12 mouse cellular contexts compared by ENCODE assay signal in the genomic region with DNA sequence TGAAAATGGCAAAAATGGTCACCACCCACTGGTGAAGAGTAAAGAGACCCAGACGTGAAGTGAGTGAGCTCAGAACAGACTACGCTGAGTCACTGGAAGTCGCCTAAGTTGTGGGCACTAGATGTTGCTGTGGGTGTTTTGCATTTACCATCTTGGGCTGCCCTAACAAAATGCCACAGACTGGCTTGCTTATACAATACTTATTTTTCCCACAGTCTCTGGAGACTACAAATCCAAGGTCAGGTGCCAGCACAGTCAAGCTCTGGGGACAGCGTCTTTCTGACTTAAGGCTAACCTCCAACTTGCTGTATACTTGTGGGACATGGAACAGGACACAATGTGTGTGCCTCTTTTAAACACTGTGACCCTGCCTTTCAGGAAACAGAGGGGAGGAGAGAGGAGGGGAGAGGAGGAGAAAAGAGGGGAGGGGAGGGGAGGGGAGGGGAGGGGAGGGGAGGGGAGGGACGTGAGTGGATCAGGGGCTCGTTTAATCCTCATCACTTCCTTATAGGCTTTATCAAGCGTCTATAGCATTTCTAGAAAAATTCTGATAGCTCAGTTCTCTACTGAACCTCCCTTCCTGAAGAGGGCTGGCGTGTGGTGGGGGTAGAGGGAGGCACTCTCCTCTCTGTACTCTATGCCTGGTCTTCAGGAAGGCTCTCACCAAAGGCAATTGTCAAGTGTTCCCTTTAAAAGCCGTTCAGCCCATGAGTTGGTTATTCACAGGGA. TPM values are rescaled to one million over a fixed set of nuclear protein-coding genes. Genes with fewer than 3 reads are reported as not detected.
DNase-seq lines count a peak whose midpoint lies in the region; ATAC-seq and TF ChIP-seq lines count a peak whose summit lies in the region.
"Had no signal": no experiment of that assay in that cellular context is flagged by ENCODE, and none has a peak within 500 bp of the region (broad histone marks: within the 10 kb centered on the region; RNA-seq: fewer than 3 reads in every experiment).

No protein-coding gene starts in this region.

- no peak for TF ChIP-seq CTCF in C2C12 (IDR thresholded peaks at IDR 0.05; ENCODE audit: control insufficient read depth, insufficient read depth, insufficient read length)

- H3K9ac ChIP-seq in liver, embryonic 16.5 days (ENCODE audit: low read depth, low read length) = no peak overlapping the region
- H3K9ac ChIP-seq: forebrain, embryonic 12.5 days; hindbrain, embryonic 13.5 days; limb, embryonic 13.5 days had no signal

- H3K4me3 ChIP-seq in C2C12 (ENCODE audit: insufficient read depth, poor library complexity, severe bottlenecking) = no peak overlapping the region
- H3K4me3 ChIP-seq in liver, embryonic 16.5 days (ENCODE audit: low read depth, low read length) = no peak overlapping the region
- H3K4me3 ChIP-seq: forebrain, embryonic 12.5 days; hindbrain, embryonic 13.5 days; limb, embryonic 13.5 days had no signal

- peak overlapping the region; percentile 16; the same call in 1 of the 2 replicates for H3K27ac ChIP-seq in liver, embryonic 16.5 days (ENCODE audit: low read length)
- H3K27ac ChIP-seq: forebrain, embryonic 12.5 days; hindbrain, embryonic 13.5 days; limb, embryonic 13.5 days had no signal

- H3K9me3 ChIP-seq in liver, embryonic 16.5 days (replicated peaks; ENCODE audit: control insufficient read depth, low read length) = no peaks in the 10 kb centered on the region
- H3K9me3 ChIP-seq: forebrain, embryonic 12.5 days; hindbrain, embryonic 13.5 days; limb, embryonic 13.5 days had no signal

- H3K27me3 ChIP-seq in C2C12 (ENCODE audit: control insufficient read depth, insufficient read depth, insufficient read length) = no peaks in the 10 kb centered on the region
- H3K27me3 ChIP-seq in liver, embryonic 16.5 days (ENCODE audit: control insufficient read depth, insufficient read depth, low read depth, low read length) = no peaks in the 10 kb centered on the region
- H3K27me3 ChIP-seq: forebrain, embryonic 12.5 days; hindbrain, embryonic 13.5 days; limb, embryonic 13.5 days had no signal

- H3K79me2 ChIP-seq in C2C12 (ENCODE audit: control insufficient read depth, insufficient read depth) = no peaks in the 10 kb centered on the region

- peak; percentile 47 to 58 for DNase-seq in left cerebral cortex, adult 18-20 months (ENCODE audit: low spot score in 2 of 2)
- DNase-seq in left cerebral cortex, postnatal 10 days (ENCODE audit: extremely low spot score in 1 of 2, low spot score in 2 of 2) = no peak
- DNase-seq in kidney, postnatal 25 days = no peak
- no peak for DNase-seq in cerebellum, adult 18-20 months
- DNase-seq: cerebellum, adult 9-10 months; heart, adult 11 months had no signal

- no peaks in the 10 kb centered on the region for H3K79me3 ChIP-seq in C2C12 (ENCODE audit: low read depth)

- peak overlapping the region; percentile 33; the same call in 1 of the 2 replicates for H3K4me2 ChIP-seq in liver, embryonic 16.5 days (ENCODE audit: low read depth, low read length)
- H3K4me2 ChIP-seq: forebrain, embryonic 12.5 days; hindbrain, embryonic 13.5 days; limb, embryonic 13.5 days had no signal

- ATAC-seq in common myeloid progenitor, adult 5-6 weeks (replicated peaks; ENCODE audit: low read depth, poor library complexity, severe bottlenecking) = peak; percentile 59
- ATAC-seq in liver, embryonic 16.5 days (ENCODE audit: low read depth) = no peak

- H3ac ChIP-seq in C2C12 (ENCODE audit: control insufficient read depth, insufficient read length, low read depth) = no peak overlapping the region

- no peaks in the 10 kb centered on the region for H3K36me3 ChIP-seq in C2C12 (ENCODE audit: control insufficient read depth, insufficient read depth)
- no peaks in the 10 kb centered on the region for H3K36me3 ChIP-seq in liver, embryonic 16.5 days (ENCODE audit: control insufficient read depth, insufficient read depth)
- H3K36me3 ChIP-seq: forebrain, embryonic 12.5 days; hindbrain, embryonic 13.5 days; limb, embryonic 13.5 days had no signal

- H3K4me1 ChIP-seq in liver, embryonic 16.5 days (ENCODE audit: control insufficient read depth, low read depth, low read length) = peaks cover 44% of the 10 kb centered on the region

- 31% methylated on average over 9 of the region's 9 CpGs for WGBS in liver, embryonic 16.5 days (ENCODE audit: insufficient replicate concordance)

- intact Hi-C loops in left cerebral cortex, postnatal 10 days (cut with DNase I) = no loop called here

TF ChIP-seq in C2C12, 6 proteins besides CTCF, POLR2A, EP300 and RAD21:
- TF ChIP-seq USF1 (IDR thresholded peaks at IDR 0.05; ENCODE audit: low read depth) (peak; percentile 19), MAX (IDR thresholded peaks at IDR 0.05) (peak; percentile 37), FOSL1 (IDR thresholded peaks at IDR 0.05; ENCODE audit: insufficient read depth, low read length, poor library complexity, severe bottlenecking) (no peak), MYOG (IDR thresholded peaks at IDR 0.05; ENCODE audit: control insufficient read depth, extremely low read depth, insufficient read length) (no peak), MYOD1 (IDR thresholded peaks at IDR 0.05; ENCODE audit: control insufficient read depth, insufficient read length, low read depth) (peak; percentile 8), CEBPB (IDR thresholded peaks at IDR 0.05; ENCODE audit: low read depth) (no peak)

RNA-seq across cellular contexts. Expression of gene Lactb, which starts 15.9 kb away (rescaled TPM):
- 10 to 100 TPM; 17.1 to 18.1 TPM for total RNA-seq in left cerebral cortex, adult 18-20 months (2021)
- total RNA-seq in left cerebral cortex, postnatal 10 days (2021) = 10 to 100 TPM; 17.5 to 18.6 TPM
- 7.5 TPM for polyA plus RNA-seq in C2C12 (2012; fragmentation: generic; extraction: Trizol)
- 21.4 and 30.6 TPM in 2 replicates for total RNA-seq in common myeloid progenitor, adult 5-6 weeks (2017)
- 3.6 and 4.4 TPM in 2 replicates for polyA plus RNA-seq in liver, embryonic 16.5 days (2015; fragmentation: Nextera tagmentation; extraction: Ambion mirVana)

RNA-seq across cellular contexts. Expression of gene Rps27l, which starts 45.3 kb away (rescaled TPM):
- 10 to 100 TPM; 34.6 to 37.2 TPM for total RNA-seq in left cerebral cortex, adult 18-20 months (2021)
- 10 to 100 TPM; 41.6 to 49.4 TPM for total RNA-seq in left cerebral cortex, postnatal 10 days (2021)
- 1,028 TPM for polyA plus RNA-seq in C2C12 (2012; fragmentation: generic; extraction: Trizol)
- 162 and 229 TPM in 2 replicates for total RNA-seq in common myeloid progenitor, adult 5-6 weeks (2017)
- 406 and 455 TPM in 2 replicates for polyA plus RNA-seq in liver, embryonic 16.5 days (2015; fragmentation: Nextera tagmentation; extraction: Ambion mirVana)

RNA-seq across cellular contexts. Expression of gene Tpm1, which starts 58.0 kb away (rescaled TPM):
- total RNA-seq in left cerebral cortex, adult 18-20 months (2021) = 100 to 1,000 TPM; 234 to 249 TPM
- total RNA-seq in left cerebral cortex, postnatal 10 days (2021) = 100 to 1,000 TPM; 180 to 192 TPM
- polyA plus RNA-seq in C2C12 (2012; fragmentation: generic; extraction: Trizol) = 1,080 TPM
- total RNA-seq in common myeloid progenitor, adult 5-6 weeks (2017) = 101 and 111 TPM in 2 replicates
- 122 and 145 TPM in 2 replicates for polyA plus RNA-seq in liver, embryonic 16.5 days (2015; fragmentation: Nextera tagmentation; extraction: Ambion mirVana)

Comparison
In these comparisons a context has a peak if more than half of its experiments do, and no peak if none do; other contexts are left out.
1. DNase-seq: peak in left cerebral cortex, adult 18-20 months (2 of 2); none in left cerebral cortex, postnatal 10 days (0 of 2), kidney, postnatal 25 days (0 of 2) and cerebellum, adult 18-20 months (0 of 2).